Mouse (Mus musculus): Measurements from ENCODE around the gene Smarcal1. TPM values are rescaled to one million over a fixed set of nuclear protein-coding genes. Genes with fewer than 3 reads are reported as not detected.

Smarcal1 gene
- polyA plus RNA-seq (2014; fragmentation: Nextera tagmentation; extraction: Ambion mirVana) = 27.2 and 35.2 TPM in 2 replicates

DNA sequence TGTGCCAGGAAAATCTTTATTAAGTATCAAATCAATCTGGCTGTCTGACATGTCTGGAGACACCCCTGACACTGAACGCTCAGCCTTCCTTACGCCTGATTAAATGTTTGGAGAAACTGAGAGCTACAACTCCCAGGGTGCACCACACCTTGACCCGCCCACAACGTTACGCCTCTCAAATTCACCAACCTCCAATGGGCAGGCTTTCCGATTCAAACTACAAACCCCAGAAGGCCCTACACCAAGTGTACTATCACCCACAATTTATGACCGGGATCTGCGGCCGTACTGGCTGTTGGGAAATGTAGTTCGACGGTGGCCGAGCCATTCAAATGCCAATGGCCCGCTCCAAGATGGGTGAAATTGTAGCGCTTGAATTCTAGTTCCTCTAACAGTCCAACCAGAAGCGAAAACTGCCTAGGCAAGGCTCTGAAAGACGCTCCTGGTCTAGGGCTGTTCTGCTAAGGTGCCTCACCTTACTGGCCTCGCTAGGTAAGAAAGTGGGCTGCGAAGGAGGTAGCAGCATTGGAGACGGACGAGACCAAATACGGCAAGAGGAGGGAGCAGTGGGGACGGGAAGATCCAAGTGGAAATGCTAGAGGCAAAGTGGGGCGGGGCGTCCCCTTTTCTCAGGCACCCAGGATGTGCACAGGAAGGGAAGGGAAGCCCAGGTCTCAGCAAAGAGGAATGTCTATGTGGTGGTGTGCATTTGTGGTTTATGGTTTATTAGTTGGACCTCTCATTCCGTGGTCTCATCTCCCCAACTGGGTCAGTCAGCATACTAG, at the start of gene Smarcal1:
TSS of gene Smarcal1 (plus strand) at position 305 of the 785 bp plus-strand sequence.
- Histone ChIP-seq H3K9ac (peak within 1 kb of the TSS; percentile 68), H3K27me3 (ENCODE audit: control insufficient read depth, insufficient read depth, low read length) (no peaks in the 10 kb centered on the region), H3K36me3 (replicated peaks; ENCODE audit: control insufficient read depth, insufficient read depth) (peaks cover 28% of the 10 kb centered on the region), H3K27ac (peak within 1 kb of the TSS; percentile 92), H3K4me2 (replicated peaks) (peak within 1 kb of the TSS; percentile 62), H3K9me3 (ENCODE audit: control insufficient read depth, low read length) (no peaks in the 10 kb centered on the region), H3K4me1 (replicated peaks; ENCODE audit: control insufficient read depth, insufficient read depth, low read length) (peaks cover 14% of the 10 kb centered on the region), H3K4me3 (replicated peaks; ENCODE audit: low read length) (peak within 1 kb of the TSS; percentile 59)
- under 1% methylated on average over 25 of the region's 25 CpGs for WGBS
- ATAC-seq (ENCODE audit: low FRiP score) = peak; percentile 99
- peak; percentile 97 for DNase-seq (ENCODE audit: low spot score)

DNA sequence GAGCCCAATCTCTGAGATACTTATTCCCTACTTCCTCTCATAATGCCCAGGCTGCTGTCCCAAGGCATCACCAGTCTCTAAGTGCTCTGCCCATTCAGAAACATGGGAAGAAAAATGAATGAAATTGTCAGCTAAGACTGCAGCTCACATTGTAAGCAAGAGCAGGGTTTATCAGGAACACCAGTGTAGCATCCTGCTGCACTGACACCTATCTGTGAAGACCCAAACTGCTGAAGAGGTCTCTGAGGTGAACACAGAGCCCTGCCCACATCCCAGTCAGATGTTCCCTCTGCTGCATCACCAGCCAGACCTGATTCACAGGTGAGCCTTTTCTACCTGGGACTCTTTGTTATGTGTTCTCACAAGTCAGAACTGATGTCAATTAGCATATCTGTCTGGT, 49.6 kb upstream of the Smarcal1 start:
- no peak for ATAC-seq (ENCODE audit: low FRiP score)
- Histone ChIP-seq H3K27me3 (ENCODE audit: control insufficient read depth, insufficient read depth, low read length) (no peaks in the 10 kb centered on the region), H3K9ac (peak overlapping the region; percentile 80), H3K4me3 (replicated peaks; ENCODE audit: low read length) (peak overlapping the region; percentile 63), H3K4me1 (replicated peaks; ENCODE audit: control insufficient read depth, insufficient read depth, low read length) (peaks cover 42% of the 10 kb centered on the region), H3K36me3 (replicated peaks; ENCODE audit: control insufficient read depth, insufficient read depth) (no peaks in the 10 kb centered on the region), H3K9me3 (ENCODE audit: control insufficient read depth, low read length) (no peaks in the 10 kb centered on the region), H3K4me2 (replicated peaks) (peak overlapping the region; percentile 73), H3K27ac (no peak overlapping the region)
- no peak for DNase-seq (ENCODE audit: low spot score)

GRCm38 (mm10) chr1:72535725-72536571, 47.1 kb upstream of the Smarcal1 start:
- Histone ChIP-seq H3K36me3 (replicated peaks; ENCODE audit: control insufficient read depth, insufficient read depth) (no peaks in the 10 kb centered on the region), H3K27ac (peak overlapping the region; percentile 85), H3K4me3 (replicated peaks; ENCODE audit: low read length) (peak overlapping the region; percentile 63), H3K4me1 (replicated peaks; ENCODE audit: control insufficient read depth, insufficient read depth, low read length) (peaks cover 39% of the 10 kb centered on the region), H3K27me3 (ENCODE audit: control insufficient read depth, insufficient read depth, low read length) (no peaks in the 10 kb centered on the region), H3K9me3 (ENCODE audit: control insufficient read depth, low read length) (no peaks in the 10 kb centered on the region), H3K9ac (peak overlapping the region; percentile 80), H3K4me2 (replicated peaks) (peak overlapping the region; percentile 73)
- DNase-seq (ENCODE audit: low spot score) (peak; percentile 35), ATAC-seq (ENCODE audit: low FRiP score) (peak; percentile 63)
- WGBS = 2% methylated on average over 35 of the region's 36 CpGs

DNA sequence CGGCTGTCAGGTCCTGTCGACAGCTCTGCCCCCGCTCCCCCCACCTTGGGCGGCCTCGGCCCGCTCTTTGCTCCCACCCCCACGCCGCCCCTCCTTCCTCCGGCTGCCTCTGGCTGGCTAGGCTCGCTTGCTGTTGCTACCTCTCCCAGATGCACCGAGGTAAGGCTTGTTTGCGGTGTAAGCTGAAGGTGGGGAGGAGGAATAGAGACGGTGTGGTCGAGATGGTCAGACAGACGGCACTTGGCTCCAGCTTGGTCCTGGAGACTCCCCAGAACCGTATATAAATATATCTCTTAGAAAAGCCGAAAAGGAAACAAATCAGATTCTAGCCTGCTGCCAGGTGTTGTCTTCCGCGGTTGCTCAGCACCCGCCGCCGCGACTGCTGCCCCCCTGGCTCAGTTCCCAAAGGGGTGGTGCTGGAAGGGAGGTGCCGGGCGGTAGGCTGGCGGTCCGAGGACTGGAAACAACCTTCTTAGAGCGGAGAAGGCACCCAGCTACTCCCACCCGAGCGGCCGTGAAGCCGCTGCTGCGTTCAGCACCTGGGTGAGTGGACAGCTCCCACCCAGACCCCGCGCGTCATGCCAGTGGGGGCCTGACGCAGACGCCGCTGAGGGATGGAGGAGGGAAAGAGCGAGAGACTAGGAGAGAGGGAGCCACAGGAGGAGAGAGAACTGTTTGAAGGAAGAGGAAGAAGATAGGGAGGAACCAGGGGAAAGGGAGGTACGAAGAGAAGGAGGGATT, 46.3 kb upstream of the Smarcal1 start, which contains the start of gene March4:
TSS of gene March4 (minus strand) at position 320 of the 741 bp plus-strand sequence.
- H3K9ac ChIP-seq = peak within 1 kb of the TSS; percentile 80
- H3K4me3 ChIP-seq (replicated peaks; ENCODE audit: low read length) = peak within 1 kb of the TSS; percentile 63
- WGBS = under 1% methylated on average over 41 of the region's 41 CpGs
- H3K9me3 ChIP-seq (ENCODE audit: control insufficient read depth, low read length) = no peaks in the 10 kb centered on the region
- H3K27ac ChIP-seq = peak within 1 kb of the TSS; percentile 85
- no peaks in the 10 kb centered on the region for H3K36me3 ChIP-seq (replicated peaks; ENCODE audit: control insufficient read depth, insufficient read depth)
- peaks cover 31% of the 10 kb centered on the region for H3K4me1 ChIP-seq (replicated peaks; ENCODE audit: control insufficient read depth, insufficient read depth, low read length)
- ATAC-seq (ENCODE audit: low FRiP score) = peak; percentile 74
- H3K27me3 ChIP-seq (ENCODE audit: control insufficient read depth, insufficient read depth, low read length) = no peaks in the 10 kb centered on the region
- DNase-seq (ENCODE audit: low spot score) = peak; percentile 72
- peak within 1 kb of the TSS; percentile 73 for H3K4me2 ChIP-seq (replicated peaks)

DNA sequence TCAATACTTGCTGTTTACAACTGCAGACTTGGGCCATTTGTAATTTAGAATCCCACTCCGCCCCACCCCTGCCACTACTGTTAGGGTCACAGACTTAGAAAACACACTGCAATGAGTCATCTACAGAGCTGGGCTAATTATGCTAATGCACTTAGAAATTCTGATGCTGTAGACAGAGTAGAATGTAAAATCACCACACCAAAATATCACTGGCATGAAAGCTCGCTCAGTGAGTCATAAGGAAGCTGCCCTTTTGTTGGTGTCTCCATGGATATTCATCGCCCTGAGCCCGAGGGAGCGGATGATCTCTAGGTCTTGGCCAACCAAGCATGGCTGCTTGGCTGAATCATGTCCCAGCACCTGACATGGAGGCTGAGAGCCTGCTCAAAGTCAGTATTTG, 44.8 kb upstream of the Smarcal1 start:
- no peaks in the 10 kb centered on the region for H3K9me3 ChIP-seq (ENCODE audit: control insufficient read depth, low read length)
- no peaks in the 10 kb centered on the region for H3K36me3 ChIP-seq (replicated peaks; ENCODE audit: control insufficient read depth, insufficient read depth)
- H3K4me3 ChIP-seq (replicated peaks; ENCODE audit: low read length) = peak overlapping the region; percentile 63; the same call in 1 of the 2 replicates
- ATAC-seq (ENCODE audit: low FRiP score) (no peak), DNase-seq (ENCODE audit: low spot score) (no peak)
- H3K27me3 ChIP-seq (ENCODE audit: control insufficient read depth, insufficient read depth, low read length) = no peaks in the 10 kb centered on the region
- H3K4me1 ChIP-seq (replicated peaks; ENCODE audit: control insufficient read depth, insufficient read depth, low read length) = peaks cover 17% of the 10 kb centered on the region
- no peak overlapping the region for H3K27ac ChIP-seq
- peak overlapping the region; percentile 73 for H3K4me2 ChIP-seq (replicated peaks)
- no peak overlapping the region for H3K9ac ChIP-seq
- 57% methylated on average over 5 of the region's 5 CpGs for WGBS

- ATAC-seq (ENCODE audit: low FRiP score) = no peak
- Histone ChIP-seq H3K36me3 (replicated peaks; ENCODE audit: control insufficient read depth, insufficient read depth) (no peaks in the 10 kb centered on the region), H3K9ac (no peak overlapping the region), H3K4me2 (replicated peaks) (no peak overlapping the region), H3K4me1 (replicated peaks; ENCODE audit: control insufficient read depth, insufficient read depth, low read length) (no peaks in the 10 kb centered on the region), H3K9me3 (ENCODE audit: control insufficient read depth, low read length) (no peaks in the 10 kb centered on the region), H3K27ac (no peak overlapping the region), H3K4me3 (replicated peaks; ENCODE audit: low read length) (no peak overlapping the region), H3K27me3 (ENCODE audit: control insufficient read depth, insufficient read depth, low read length) (no peaks in the 10 kb centered on the region)
- DNase-seq (ENCODE audit: low spot score) = no peak
- 85% methylated on average over 2 of the region's 2 CpGs for WGBS
Observed at GRCm38 (mm10) chr1:72550317-72550716, 32.7 kb upstream of the Smarcal1 start.

DNA sequence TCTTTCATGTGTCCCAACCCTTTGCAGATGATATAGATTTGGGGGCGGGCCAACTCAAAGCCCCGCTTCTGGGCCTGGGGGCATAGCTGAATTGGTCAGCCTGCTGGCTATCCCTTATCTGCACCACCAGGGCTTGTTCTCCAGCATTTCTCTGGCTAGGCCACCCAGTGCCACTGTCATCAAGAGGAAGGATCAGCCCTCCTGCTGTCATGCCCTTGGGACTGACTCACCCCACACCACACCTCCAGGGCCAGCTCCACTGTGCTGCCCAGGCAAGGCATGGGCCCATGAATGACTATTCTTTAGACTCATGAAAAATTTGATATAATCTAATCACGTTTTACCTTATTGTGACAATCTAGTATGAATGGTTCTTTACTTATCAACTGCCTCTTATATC, 26.6 kb upstream of the Smarcal1 start:
- ATAC-seq (ENCODE audit: low FRiP score) (no peak), DNase-seq (ENCODE audit: low spot score) (no peak)
- 93% methylated on average over 3 of the region's 3 CpGs for WGBS
- Histone ChIP-seq H3K36me3 (replicated peaks; ENCODE audit: control insufficient read depth, insufficient read depth) (no peaks in the 10 kb centered on the region), H3K27ac (no peak overlapping the region), H3K9ac (no peak overlapping the region), H3K4me2 (replicated peaks) (no peak overlapping the region), H3K27me3 (ENCODE audit: control insufficient read depth, insufficient read depth, low read length) (no peaks in the 10 kb centered on the region), H3K4me3 (replicated peaks; ENCODE audit: low read length) (no peak overlapping the region), H3K4me1 (replicated peaks; ENCODE audit: control insufficient read depth, insufficient read depth, low read length) (no peaks in the 10 kb centered on the region), H3K9me3 (ENCODE audit: control insufficient read depth, low read length) (no peaks in the 10 kb centered on the region)

DNA sequence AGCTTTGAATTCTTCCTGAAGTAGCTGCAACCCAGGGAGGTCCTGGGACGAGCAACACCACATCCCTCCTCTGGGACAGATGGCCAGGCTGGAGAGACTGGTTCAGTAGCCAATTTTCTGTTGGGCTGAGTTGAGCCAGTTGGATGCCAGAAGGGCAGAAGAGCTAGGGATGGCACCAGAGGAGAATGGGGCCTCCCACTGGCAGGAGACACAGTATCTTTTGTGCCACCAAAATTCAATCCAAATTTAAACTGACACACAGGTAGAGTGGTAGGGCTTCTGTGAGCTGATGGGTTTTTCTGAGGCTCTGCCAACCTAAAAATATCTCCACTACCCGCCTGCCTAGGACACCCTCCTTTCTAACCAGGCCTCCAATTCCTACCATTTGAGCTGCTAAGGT, 24.4 kb upstream of the Smarcal1 start:
- Histone ChIP-seq H3K27me3 (ENCODE audit: control insufficient read depth, insufficient read depth, low read length) (no peaks in the 10 kb centered on the region), H3K4me1 (replicated peaks; ENCODE audit: control insufficient read depth, insufficient read depth, low read length) (no peaks in the 10 kb centered on the region), H3K36me3 (replicated peaks; ENCODE audit: control insufficient read depth, insufficient read depth) (no peaks in the 10 kb centered on the region), H3K4me2 (replicated peaks) (no peak overlapping the region), H3K27ac (no peak overlapping the region), H3K4me3 (replicated peaks; ENCODE audit: low read length) (no peak overlapping the region), H3K9ac (no peak overlapping the region), H3K9me3 (ENCODE audit: control insufficient read depth, low read length) (no peaks in the 10 kb centered on the region)
- DNase-seq (ENCODE audit: low spot score) (no peak), ATAC-seq (ENCODE audit: low FRiP score) (no peak)
- WGBS = 58% methylated on average over 2 of the region's 2 CpGs

Measured in hindbrain, embryonic 14.5 days (tissue).